Mouse (Mus musculus) liver, embryonic 16.5 days (tissue): ENCODE results near the gene Mfsd9. TPM values are rescaled to one million over a fixed set of nuclear protein-coding genes. Genes with fewer than 3 reads are reported as not detected.

Source experiments
- ATAC-seq: fragments of 200-750 bp; cut with Nextera tagmentation; 2 replicates; pipeline ENCODE4 v1.8.0; 2017; ENCODE audit warnings: low read depth, mild to moderate bottlenecking, moderate number of reproducible peaks, moderate library complexity
- H3K27ac ChIP-seq: fragments of 300-500 bp; sonication (generic); 2 replicates; pipeline ENCODE4 v1.5.1; 2014; ENCODE audit warnings: mild to moderate bottlenecking, low read length
- H3K27me3 ChIP-seq: fragments of 300-500 bp; sonication (generic); 2 replicates; pipeline ENCODE4 v1.6.1; 2014; ENCODE audit warnings: low read depth, low read length, mixed read lengths; ENCODE audit not compliant: control insufficient read depth, insufficient read depth
- H3K36me3 ChIP-seq: fragments of 300-500 bp; sonication (generic); 2 replicates; pipeline ENCODE4 v1.6.1; 2014; ENCODE audit warnings: mild to moderate bottlenecking; ENCODE audit not compliant: control insufficient read depth, insufficient read depth
- H3K4me1 ChIP-seq: fragments of 300-500 bp; sonication (generic); 2 replicates; pipeline ENCODE4 v1.6.1; 2014; ENCODE audit warnings: low read depth, low read length, mixed read lengths; ENCODE audit not compliant: control insufficient read depth
- H3K4me2 ChIP-seq: fragments of 300-500 bp; sonication (generic); 2 replicates; pipeline ENCODE4 v1.6.1; 2014; ENCODE audit warnings: low read depth, low read length, mixed read lengths
- H3K4me3 ChIP-seq: fragments of 300-500 bp; sonication (generic); 2 replicates; pipeline ENCODE4 v1.5.1; 2014; ENCODE audit warnings: low read depth, mild to moderate bottlenecking, low read length
- H3K9ac ChIP-seq: fragments of 300-500 bp; sonication (generic); 2 replicates; pipeline ENCODE4 v1.6.1; 2014; ENCODE audit warnings: low read depth, low read length
- H3K9me3 ChIP-seq: fragments of 300-500 bp; sonication (generic); replicated peaks from 2 replicates; pipeline ENCODE4 v1.6.1; 2016; ENCODE audit warnings: low read length; ENCODE audit not compliant: control insufficient read depth
- WGBS: fragments of 180-500 bp; shearing (Covaris S2); extraction: QIAGEN DNeasy Blood & Tissue Kit; methylation state at CpG from one replicate; pipeline ENCODE4 v1.1.7; 2014; ENCODE audit not compliant: insufficient replicate concordance; 5-methylcytosine and 5-hydroxymethylcytosine counted together
- polyA plus RNA-seq: library from polyadenylated mRNA; unstranded; fragments of >200 nt; fragmentation: Nextera tagmentation; extraction: Ambion mirVana; gene quantifications from 2 replicates; pipeline ENCODE4 v1.2.1, GENCODE M21; 2015

The Mfsd9 gene
- polyA plus RNA-seq: 0.79 and 0.81 TPM in 2 replicates

DNA sequence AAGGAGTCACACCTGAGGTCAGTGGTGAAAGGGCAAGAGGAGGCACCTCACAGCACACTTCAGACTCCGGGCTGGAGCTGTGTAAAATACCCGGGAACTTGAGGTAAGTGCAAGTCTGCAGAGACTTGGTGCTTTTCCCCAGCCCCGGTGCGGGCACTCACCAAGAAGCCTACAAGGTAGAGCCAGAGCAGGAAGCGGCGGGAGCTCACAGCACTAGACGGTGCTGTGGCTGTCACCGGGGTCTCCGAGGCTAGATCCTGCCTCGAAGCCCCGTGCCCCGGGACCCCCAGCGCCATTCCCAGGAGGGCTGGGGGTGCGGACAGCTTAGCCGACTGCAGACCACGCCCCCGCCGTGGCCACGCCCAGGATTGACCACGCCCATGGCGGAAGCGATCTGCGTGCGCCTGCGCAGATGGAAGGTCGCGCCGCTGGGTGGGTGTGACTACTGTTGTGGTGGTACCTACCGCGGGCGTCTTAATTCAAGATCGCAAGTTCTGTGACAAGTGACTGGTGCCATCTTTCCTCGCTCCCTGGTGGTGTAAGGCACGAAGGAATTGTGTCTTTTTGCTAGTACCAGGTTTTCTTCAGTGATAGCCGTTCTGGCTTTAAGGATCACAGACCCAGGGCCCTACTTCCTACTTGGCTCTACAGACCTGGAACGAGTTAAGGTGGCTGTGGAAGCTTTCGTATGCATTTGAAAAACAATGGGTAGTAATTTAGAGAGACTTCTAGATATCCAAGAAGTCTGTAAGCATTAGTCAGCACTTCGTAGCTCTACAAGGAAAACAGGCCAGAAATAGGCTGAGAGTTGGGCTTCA is at the start of gene Mfsd9:
TSS of gene Mfsd9 (minus strand) at position 364 of the 818 bp plus-strand sequence.
- WGBS: 3% methylated on average over 37 of the region's 38 CpGs
- H3K27ac ChIP-seq: peak within 1 kb of the TSS; percentile 16; the same call in 1 of the 2 replicates

DNA sequence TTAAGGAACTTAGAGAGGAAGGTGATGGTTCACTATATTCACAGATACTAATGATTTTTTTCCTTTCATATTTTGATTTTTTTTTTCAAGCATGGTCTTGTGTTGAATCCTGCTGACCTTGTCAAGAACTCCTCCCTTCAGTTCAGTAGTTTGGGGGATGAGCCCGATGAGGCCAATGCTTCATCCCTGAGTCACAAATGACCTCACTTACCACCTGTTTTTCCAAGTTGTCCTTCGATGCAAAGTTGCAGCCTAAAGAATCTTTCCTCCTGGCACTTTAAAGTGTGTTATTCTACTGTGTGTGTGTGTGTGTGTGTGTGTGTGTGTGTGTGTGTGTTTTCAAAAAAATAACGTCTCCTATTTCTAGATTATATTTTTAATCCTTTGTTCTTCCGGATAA is 45.0 kb upstream of the Mfsd9 start:
- Histone ChIP-seq H3K36me3 (no peaks in the 10 kb centered on the region), H3K27me3 (no peaks in the 10 kb centered on the region), H3K4me1 (no peaks in the 10 kb centered on the region), H3K27ac (no peak overlapping the region), H3K9ac (no peak overlapping the region), H3K4me3 (no peak overlapping the region), H3K4me2 (no peak overlapping the region), H3K9me3 (no peaks in the 10 kb centered on the region)
- no peak for ATAC-seq
- 65% methylated on average over 4 of the region's 4 CpGs for WGBS

More for the DNA sequence above, at the start of gene Mfsd9:
- H3K27me3 ChIP-seq: no peaks in the 10 kb centered on the region
- peaks cover 5% of the 10 kb centered on the region for H3K4me1 ChIP-seq
- no peaks in the 10 kb centered on the region for H3K36me3 ChIP-seq
- H3K9me3 ChIP-seq: no peaks in the 10 kb centered on the region
- peak; percentile 87 for ATAC-seq
- peak within 1 kb of the TSS; percentile 71 for H3K9ac ChIP-seq
- H3K4me2 ChIP-seq: peak within 1 kb of the TSS; percentile 79
- H3K4me3 ChIP-seq: peak within 1 kb of the TSS; percentile 72

DNA sequence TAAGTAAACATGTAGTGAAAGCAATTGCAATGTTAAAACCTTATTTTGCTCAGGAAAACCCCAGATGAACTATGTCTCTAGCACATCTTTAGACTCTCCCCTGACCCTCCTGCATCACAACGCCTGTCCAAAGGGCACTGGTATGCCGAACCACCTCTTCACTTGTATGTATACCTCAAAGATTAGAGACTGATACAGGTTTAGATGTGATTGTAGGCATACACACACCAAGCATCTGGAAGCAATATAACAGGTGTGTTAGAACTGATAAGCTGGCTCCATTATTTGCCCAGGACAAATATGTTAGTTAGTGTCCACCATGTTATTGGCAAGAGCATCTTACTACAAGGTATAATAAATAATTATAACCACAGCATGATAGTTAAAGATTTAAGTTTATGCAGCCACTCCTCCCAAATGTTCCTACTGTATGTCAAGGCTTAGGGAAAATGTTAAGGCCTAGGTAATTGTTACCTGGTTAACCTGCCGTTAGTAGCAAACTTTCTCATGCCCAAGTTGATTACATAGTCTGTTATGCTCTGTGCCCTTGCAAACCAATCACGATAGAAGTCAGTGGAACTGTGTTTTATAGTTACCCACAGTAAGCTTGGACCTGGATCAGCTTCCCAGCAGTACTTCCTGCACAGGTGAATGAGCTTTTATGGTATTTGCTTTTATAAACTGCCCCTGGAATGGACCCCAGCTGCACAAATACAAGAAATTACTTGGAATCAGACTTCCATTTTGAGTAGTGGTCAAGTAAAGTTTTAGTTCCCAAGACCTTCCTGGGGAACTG is 40.4 kb upstream of the Mfsd9 start:
- ATAC-seq: no peak
- WGBS: 64% methylated on average over 4 of the region's 4 CpGs

DNA sequence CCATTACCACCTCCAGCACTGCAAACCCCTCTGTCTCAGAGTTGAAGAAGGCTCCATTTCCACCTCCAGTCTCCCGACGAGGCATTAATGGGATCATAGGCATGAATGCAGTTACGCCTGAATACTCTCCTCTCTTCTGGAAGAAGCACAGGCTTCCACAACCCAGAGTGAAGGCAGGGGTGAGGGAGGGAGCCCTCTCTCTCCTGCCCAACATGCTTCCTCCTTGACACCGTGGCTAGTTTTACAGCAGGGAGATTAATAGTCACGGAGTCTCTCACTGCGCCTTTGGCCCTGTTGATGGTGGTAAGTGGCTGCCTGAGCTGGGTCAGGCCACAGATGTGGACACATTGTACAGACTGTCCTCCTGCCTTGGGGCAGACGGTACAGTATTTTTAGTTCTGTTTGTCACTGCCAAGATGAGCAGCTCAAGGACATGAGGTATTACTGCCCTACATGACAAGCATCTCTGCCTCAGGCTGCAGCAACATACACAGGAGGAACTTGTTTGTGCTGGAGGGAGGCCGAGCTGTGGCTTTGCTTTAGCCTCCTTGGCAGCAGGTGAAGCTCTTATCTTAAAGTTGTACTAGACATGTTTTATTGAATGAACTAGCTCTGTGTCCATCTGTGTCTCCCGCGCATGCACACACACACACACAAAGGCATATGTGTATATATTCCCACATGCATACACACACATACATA is 38.9 kb upstream of the Mfsd9 start:
- no peaks in the 10 kb centered on the region for H3K9me3 ChIP-seq
- no peaks in the 10 kb centered on the region for H3K27me3 ChIP-seq
- H3K27ac ChIP-seq: no peak overlapping the region
- WGBS: 60% methylated on average over 10 of the region's 10 CpGs
- H3K36me3 ChIP-seq: no peaks in the 10 kb centered on the region
- H3K4me2 ChIP-seq: no peak overlapping the region
- ATAC-seq: no peak
- no peaks in the 10 kb centered on the region for H3K4me1 ChIP-seq
- no peak overlapping the region for H3K9ac ChIP-seq
- no peak overlapping the region for H3K4me3 ChIP-seq

More for the DNA sequence above, 40.4 kb upstream of the Mfsd9 start:
- Histone ChIP-seq H3K9ac (no peak overlapping the region), H3K4me3 (no peak overlapping the region), H3K4me2 (no peak overlapping the region), H3K9me3 (no peaks in the 10 kb centered on the region), H3K27ac (no peak overlapping the region), H3K36me3 (no peaks in the 10 kb centered on the region), H3K27me3 (no peaks in the 10 kb centered on the region), H3K4me1 (no peaks in the 10 kb centered on the region)

DNA sequence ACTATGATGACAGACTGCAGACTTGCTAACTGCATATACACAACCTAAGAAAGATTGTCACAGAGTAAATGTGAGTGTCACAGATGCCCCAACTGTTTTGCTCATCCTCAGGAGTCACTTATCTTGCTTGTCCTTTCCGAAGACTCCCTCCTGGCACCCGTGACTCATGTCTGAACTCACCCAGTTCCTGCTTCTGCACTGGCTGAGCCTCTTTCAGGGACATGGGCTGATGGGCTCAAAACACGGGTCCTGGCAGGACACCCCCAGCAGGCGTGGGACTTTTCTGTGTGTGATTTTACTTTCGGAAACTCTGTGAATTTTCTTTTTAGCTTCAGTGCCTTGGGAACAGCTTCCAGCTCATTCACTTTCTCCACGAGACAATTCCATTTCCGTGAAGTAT is 35.3 kb upstream of the Mfsd9 start:
- 52% methylated on average over 7 of the region's 7 CpGs for WGBS
- no peak for ATAC-seq
- H3K9ac ChIP-seq: no peak overlapping the region

DNA sequence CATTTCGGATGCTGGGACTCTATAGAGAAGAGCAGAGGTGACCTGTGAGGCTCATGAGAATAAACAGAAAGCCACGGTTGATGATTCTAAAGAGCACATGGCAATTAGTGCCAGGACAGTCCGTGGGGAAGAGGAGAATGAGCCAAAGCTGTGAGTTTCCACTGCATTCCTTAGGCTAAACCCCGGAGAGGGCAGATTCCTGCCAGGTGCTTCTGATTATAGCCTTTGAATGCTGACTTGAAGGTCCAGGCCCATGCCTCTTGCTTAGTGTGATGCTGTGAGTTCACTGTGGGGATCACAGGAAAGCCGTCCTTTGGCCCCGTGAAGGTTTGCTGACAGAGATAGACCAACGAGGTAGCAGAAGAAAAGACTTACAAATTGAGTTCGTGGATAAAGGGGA is 34.4 kb upstream of the Mfsd9 start:
- Histone ChIP-seq H3K36me3 (no peaks in the 10 kb centered on the region), H3K9ac (no peak overlapping the region), H3K4me2 (no peak overlapping the region), H3K9me3 (no peaks in the 10 kb centered on the region), H3K4me1 (no peaks in the 10 kb centered on the region), H3K27me3 (no peaks in the 10 kb centered on the region), H3K27ac (no peak overlapping the region), H3K4me3 (no peak overlapping the region)
- ATAC-seq: no peak
- 50% methylated on average over 8 of the region's 8 CpGs for WGBS

More for the DNA sequence above, 35.3 kb upstream of the Mfsd9 start:
- Histone ChIP-seq H3K4me3 (no peak overlapping the region), H3K4me2 (no peak overlapping the region), H3K4me1 (no peaks in the 10 kb centered on the region), H3K27ac (no peak overlapping the region), H3K36me3 (no peaks in the 10 kb centered on the region), H3K27me3 (no peaks in the 10 kb centered on the region), H3K9me3 (no peaks in the 10 kb centered on the region)

DNA sequence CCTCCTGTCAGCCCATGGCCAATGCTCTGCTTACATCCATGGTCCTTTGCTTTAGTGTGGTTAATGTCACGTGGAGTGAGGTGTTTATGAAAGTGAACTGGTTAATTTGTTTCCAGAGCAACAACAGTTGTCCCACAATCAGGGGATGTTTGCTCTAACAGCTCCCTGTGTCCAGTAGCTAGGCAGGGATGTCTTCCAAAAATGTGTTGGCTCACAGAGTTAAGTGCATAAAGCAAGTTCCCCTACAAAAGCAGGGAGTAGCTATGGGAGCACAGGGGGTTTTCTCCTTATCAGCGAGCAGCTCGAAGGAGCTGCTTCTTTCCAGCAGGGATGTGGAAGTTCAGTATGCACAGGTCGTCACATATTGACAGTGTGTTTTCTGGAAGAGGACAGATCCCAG is 34.0 kb upstream of the Mfsd9 start:
- no peak overlapping the region for H3K9ac ChIP-seq
- H3K36me3 ChIP-seq: no peaks in the 10 kb centered on the region
- no peaks in the 10 kb centered on the region for H3K27me3 ChIP-seq
- H3K4me2 ChIP-seq: no peak overlapping the region
- H3K27ac ChIP-seq: no peak overlapping the region
- 57% methylated on average over 4 of the region's 4 CpGs for WGBS
- no peak for ATAC-seq
- no peaks in the 10 kb centered on the region for H3K9me3 ChIP-seq
- H3K4me1 ChIP-seq: no peaks in the 10 kb centered on the region
- H3K4me3 ChIP-seq: no peak overlapping the region

DNA sequence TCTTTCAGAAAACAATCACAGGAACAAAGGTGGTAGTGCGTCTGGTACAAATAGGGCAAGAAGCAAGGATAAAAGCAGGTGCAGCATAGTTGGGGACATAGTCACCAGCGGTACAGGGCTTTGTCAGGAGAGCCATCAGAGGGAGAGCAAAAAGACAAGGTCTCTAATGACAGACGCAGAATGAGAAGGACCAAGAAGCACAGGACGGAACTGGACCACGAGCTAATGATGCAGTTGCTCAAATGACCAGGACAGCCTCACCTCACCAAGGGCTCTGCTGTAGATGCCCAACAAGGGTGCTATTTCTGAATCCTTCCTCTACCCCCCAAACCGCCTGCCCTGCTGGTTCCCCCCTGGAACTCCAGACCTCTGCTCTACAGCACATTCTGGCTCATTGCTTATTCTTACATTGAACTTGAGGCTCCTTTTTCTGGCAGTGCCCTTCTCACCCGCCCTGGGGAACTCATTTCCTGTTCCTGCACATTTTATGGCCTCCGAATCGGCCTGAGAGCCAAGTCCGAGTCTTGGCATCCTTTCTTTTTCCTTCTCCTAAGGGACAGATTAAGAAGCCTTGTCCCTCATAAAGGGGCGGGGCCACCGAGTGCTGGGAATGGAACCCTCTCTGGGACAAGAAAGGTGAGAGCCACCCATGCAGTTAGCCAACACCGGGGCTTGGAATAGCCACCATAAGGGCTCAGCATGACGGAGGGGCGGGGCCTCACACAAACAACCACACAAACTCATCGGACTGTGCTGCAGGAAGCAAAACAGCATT is 24.8 kb upstream of the Mfsd9 start:
- Histone ChIP-seq H3K4me1 (no peaks in the 10 kb centered on the region), H3K27me3 (no peaks in the 10 kb centered on the region), H3K27ac (no peak overlapping the region), H3K4me3 (no peak overlapping the region), H3K36me3 (no peaks in the 10 kb centered on the region), H3K4me2 (no peak overlapping the region), H3K9ac (no peak overlapping the region), H3K9me3 (no peaks in the 10 kb centered on the region)
- 49% methylated on average over 16 of the region's 16 CpGs for WGBS
- no peak for ATAC-seq
